Mouse (Mus musculus) heart, postnatal 0 days (tissue): Measurements from ENCODE around the gene Zmiz1.

ENCODE experiments used
- CTCF ChIP-seq: IDR thresholded peaks from 2 replicates; pipeline ENCODE4 v1.5.1; 2016; ENCODE audit warnings: antibody characterized with exemption, control low read depth, low read depth
- EP300 ChIP-seq: IDR thresholded peaks from 2 replicates; pipeline ENCODE4 v1.6.1; 2016; ENCODE audit warnings: antibody characterized with exemption, low read depth

GRCm38 (mm10) chr14:25629866-25630606 is 171.1 kb downstream of the Zmiz1 start:
- no peak for TF ChIP-seq CTCF
- TF ChIP-seq EP300: no peak
